Mouse (Mus musculus) ES-E14 (cell line): ENCODE measurements at regions not wholly inside any gene's neighbourhood (a gene's known extent, or its start where the extent isn't known, plus 50 kb on each side); places are given as distances from the start of the nearest gene placed in this dataset.

ENCODE experiments used
- DNase-seq: peaks from one replicate; pipeline ENCODE4 v3.0.0-alpha.2; 2013; ENCODE audit warnings: low read depth, low spot score
- H3K27ac ChIP-seq: 2 replicates; pipeline ENCODE4 v1.5.1; 2012; ENCODE audit warnings: low read depth, mild to moderate bottlenecking, low read length, moderate library complexity, mixed read lengths; ENCODE audit not compliant: poor library complexity, insufficient read depth, severe bottlenecking
- H3K36me3 ChIP-seq: 2 replicates; pipeline ENCODE4 v1.6.1; 2012; ENCODE audit warnings: mild to moderate bottlenecking, low read length, moderate library complexity, mixed read lengths; ENCODE audit not compliant: control insufficient read depth, poor library complexity, insufficient read depth, severe bottlenecking
- H3K4me1 ChIP-seq, 2 experiments: fragments of 150-350 bp in 1 of 2; sonication (generic) in 1 of 2; 2 replicates each; pipeline ENCODE4 v1.6.1; 2012; ENCODE audit warnings: low read length in 2 of 2, mild to moderate bottlenecking in 1 of 2, mixed read lengths in 1 of 2; ENCODE audit not compliant: control insufficient read depth in 2 of 2, insufficient read depth in 2 of 2, poor library complexity in 1 of 2
- H3K4me3 ChIP-seq, 2 experiments: fragments of 150-350 bp in 1 of 2; sonication (generic) in 1 of 2; 2 replicates each; pipeline ENCODE4 v1.5.1; 2012; ENCODE audit warnings: low read length in 2 of 2, low read depth in 1 of 2, mild to moderate bottlenecking in 1 of 2, mixed read lengths in 1 of 2; ENCODE audit not compliant: insufficient read depth in 1 of 2, poor library complexity in 1 of 2, severe bottlenecking in 1 of 2
- H3K9ac ChIP-seq: 2 replicates; pipeline ENCODE4 v1.6.1; 2012; ENCODE audit warnings: low read depth, mild to moderate bottlenecking, low read length, mixed read lengths; ENCODE audit not compliant: poor library complexity, insufficient read depth, severe bottlenecking
- H3K9me3 ChIP-seq: fragments of 150-350 bp; sonication (generic); 2 replicates; pipeline ENCODE4 v1.6.1; 2012; ENCODE audit warnings: low read depth, mild to moderate bottlenecking, low read length; ENCODE audit not compliant: control insufficient read depth, insufficient read depth
- CHD2 ChIP-seq: IDR thresholded peaks from 2 replicates; pipeline ENCODE4 v1.6.1; 2014; ENCODE audit warnings: mild to moderate bottlenecking, low read depth, low read length, inconsistent platforms
- HCFC1 ChIP-seq: IDR thresholded peaks from 2 replicates; pipeline ENCODE4 v1.6.1; 2012; ENCODE audit warnings: low read length, inconsistent platforms, borderline replicate concordance; ENCODE audit not compliant: insufficient read depth
- MAFK ChIP-seq: IDR thresholded peaks from 2 replicates; pipeline ENCODE4 v1.6.1; 2014; ENCODE audit warnings: mild to moderate bottlenecking, low read depth, low read length, inconsistent platforms; ENCODE audit not compliant: insufficient read depth
- ZC3H11A ChIP-seq: IDR thresholded peaks from 2 replicates; pipeline ENCODE4 v1.6.1; 2012; ENCODE audit warnings: low read depth, mild to moderate bottlenecking, inconsistent platforms, low read length, borderline replicate concordance
- ZNF384 ChIP-seq: IDR thresholded peaks from 2 replicates; pipeline ENCODE4 v1.6.1; 2012; ENCODE audit warnings: low read depth, low read length, inconsistent platforms
- in situ Hi-C, 2 experiments: fragments of 600-800 bp; cut with MboI; formaldehyde crosslinking; loops; one replicate each; pipeline ENCODE4 v1.15.1; 2025; ENCODE audit warnings: low sequenced_read_pairs in 2 of 2, inconsistent platforms in 1 of 2; ENCODE audit not compliant: unreplicated experiment in 2 of 2

GRCm38 (mm10) chr10:117446776-117447175 lies 67.0 kb upstream of the Cpsf6 start:
- 0 out of 4 replicates have a peak, but pooled peaks cover 0 to 3% of the 10 kb centered on the region in 2 experiments for H3K4me1 ChIP-seq
- no peak overlapping the region for H3K9ac ChIP-seq
- DNase-seq: no peak
- no peaks in the 10 kb centered on the region for H3K9me3 ChIP-seq
- H3K27ac ChIP-seq: no peak overlapping the region
- in situ Hi-C loops: no loop called here
- H3K36me3 ChIP-seq: no peaks in the 10 kb centered on the region
- H3K4me3 ChIP-seq: no peak overlapping the region
- TF ChIP-seq HCFC1: no peak
- TF ChIP-seq ZNF384: no peak

- Histone ChIP-seq H3K9ac (no peak overlapping the region), H3K4me1 (0 out of 4 replicates have a peak, but pooled peaks cover 0 to 3% of the 10 kb centered on the region in 2 experiments), H3K36me3 (no peaks in the 10 kb centered on the region), H3K4me3 (no peak overlapping the region), H3K27ac (no peak overlapping the region), H3K9me3 (no peaks in the 10 kb centered on the region)
- in situ Hi-C loops: no loop called here
- TF ChIP-seq ZNF384: no peak
- no peak for TF ChIP-seq CHD2
- no peak for TF ChIP-seq ZC3H11A
- no peak for TF ChIP-seq MAFK
- no peak for TF ChIP-seq HCFC1
- no peak for DNase-seq
Measured at GRCm38 (mm10) chr10:117445801-117446490, 66.1 kb upstream of the Cpsf6 start.

- Histone ChIP-seq H3K4me3 (no peak overlapping the region), H3K9ac (no peak overlapping the region), H3K9me3 (no peaks in the 10 kb centered on the region), H3K36me3 (no peaks in the 10 kb centered on the region), H3K4me1 (0 out of 4 replicates have a peak, but pooled peaks cover 0 to 3% of the 10 kb centered on the region in 2 experiments), H3K27ac (no peak overlapping the region)
- no peak for TF ChIP-seq MAFK
- TF ChIP-seq ZC3H11A: no peak
- no peak for TF ChIP-seq ZNF384
- TF ChIP-seq HCFC1: no peak
- TF ChIP-seq CHD2: no peak
- DNase-seq: no peak
- in situ Hi-C loops: no loop called here
Measured at GRCm38 (mm10) chr10:117445181-117445790, 65.5 kb upstream of the Cpsf6 start.

- DNase-seq: no peak
- H3K4me3 ChIP-seq: no peak overlapping the region
- in situ Hi-C loops: no loop called here
- TF ChIP-seq HCFC1: no peak
- TF ChIP-seq ZNF384: no peak
- TF ChIP-seq MAFK: no peak
- TF ChIP-seq CHD2: no peak
- TF ChIP-seq ZC3H11A: no peak
- H3K36me3 ChIP-seq: no peaks in the 10 kb centered on the region
- no peak overlapping the region for H3K9ac ChIP-seq
- H3K4me1 ChIP-seq: 0 out of 4 replicates have a peak, but pooled peaks cover 0 to 3% of the 10 kb centered on the region in 2 experiments
- no peak overlapping the region for H3K27ac ChIP-seq
- no peaks in the 10 kb centered on the region for H3K9me3 ChIP-seq
Measured at GRCm38 (mm10) chr10:117444761-117445160, 64.9 kb upstream of the Cpsf6 start.
